Mouse (Mus musculus): ENCODE results near the gene Gm3373. TPM values are rescaled to one million over a fixed set of nuclear protein-coding genes. Genes with fewer than 3 reads are reported as not detected.
"Not testable (repeated sequence)": the region's sequence is repeated elsewhere in the genome, so short reads cannot be mapped to it uniquely, and the experiment has no call there.

The Gm3373 gene
- not detected in 2 replicates for polyA plus RNA-seq (2015; fragmentation: Nextera tagmentation; extraction: Ambion mirVana)

- ATAC-seq; H3K4me1 ChIP-seq (ENCODE audit: insufficient read depth): not testable (repeated sequence)
Observed at GRCm38 (mm10) chr14:5741477-5741876, at the start of gene Gm3373. Gene Gm3373 (minus strand): TSS chr14:5741577.

GRCm38 (mm10) chr14:5687357-5687756, 54.0 kb downstream of the Gm3373 start, which contains the start of gene Gm9603:
Gene Gm9603 (minus strand): TSS chr14:5687457.
- DNase-seq; H3K4me3 ChIP-seq (ENCODE audit: low read depth, low read length); ATAC-seq: not testable (repeated sequence)

More at GRCm38 (mm10) chr14:5741477-5741876, at the start of gene Gm3373:
- not testable (repeated sequence) for H3K9ac ChIP-seq (replicated peaks); H3K4me2 ChIP-seq (ENCODE audit: low read depth, low read length); H3K27ac ChIP-seq (ENCODE audit: low read depth); H3K4me3 ChIP-seq (ENCODE audit: low read depth, low read length); H3K36me3 ChIP-seq (replicated peaks; ENCODE audit: insufficient read depth, low read length); DNase-seq; H3K27me3 ChIP-seq (ENCODE audit: insufficient read depth, low read length); H3K9me3 ChIP-seq (ENCODE audit: low read length)
- no CpG with 5 or more reads among the region's 37 CpGs for WGBS (ENCODE audit: insufficient replicate concordance)

More at GRCm38 (mm10) chr14:5687357-5687756, 54.0 kb downstream of the Gm3373 start, which contains the start of gene Gm9603:
- not testable (repeated sequence) for H3K4me1 ChIP-seq (ENCODE audit: insufficient read depth); H3K9ac ChIP-seq (replicated peaks); H3K9me3 ChIP-seq (ENCODE audit: low read length); H3K27ac ChIP-seq (ENCODE audit: low read depth); H3K36me3 ChIP-seq (replicated peaks; ENCODE audit: insufficient read depth, low read length); H3K27me3 ChIP-seq (ENCODE audit: insufficient read depth, low read length); H3K4me2 ChIP-seq (ENCODE audit: low read depth, low read length)
- no CpG with 5 or more reads among the region's 2 CpGs for WGBS (ENCODE audit: insufficient replicate concordance)

Other genes starting within 250 kb of the Gm3373 start
- gene Gm3488, start 239.9 kb downstream of the Gm3373 start, polyA plus RNA-seq (2015; fragmentation: Nextera tagmentation; extraction: Ambion mirVana), result not detected in 2 replicates
- gene Gm3532, start 203.1 kb downstream of the Gm3373 start, polyA plus RNA-seq (2015; fragmentation: Nextera tagmentation; extraction: Ambion mirVana), result not detected in 2 replicates
- not detected in 2 replicates for gene Gm8265, start 108.5 kb downstream of the Gm3373 start, polyA plus RNA-seq (2015; fragmentation: Nextera tagmentation; extraction: Ambion mirVana)
- gene Gm9603, start 54.1 kb downstream of the Gm3373 start, polyA plus RNA-seq (2015; fragmentation: Nextera tagmentation; extraction: Ambion mirVana), result not detected in 2 replicates
- gene Gm3383, start 66.4 kb upstream of the Gm3373 start, polyA plus RNA-seq (2015; fragmentation: Nextera tagmentation; extraction: Ambion mirVana), result not detected in 2 replicates
- not detected in 2 replicates for gene Gm3424, start 88.8 kb upstream of the Gm3373 start, polyA plus RNA-seq (2015; fragmentation: Nextera tagmentation; extraction: Ambion mirVana)
- gene Gm8237, start 138.8 kb upstream of the Gm3373 start, polyA plus RNA-seq (2015; fragmentation: Nextera tagmentation; extraction: Ambion mirVana), result not detected in 2 replicates
- gene Gm3248, start 220.2 kb upstream of the Gm3373 start, polyA plus RNA-seq (2015; fragmentation: Nextera tagmentation; extraction: Ambion mirVana), result not detected in 2 replicates
- not detected in 2 replicates for gene Gm3453, start 237.6 kb upstream of the Gm3373 start, polyA plus RNA-seq (2015; fragmentation: Nextera tagmentation; extraction: Ambion mirVana)

All from liver, postnatal 0 days (tissue).